Mouse (Mus musculus): Measurements from ENCODE around the gene Map7. TPM values are rescaled to one million over a fixed set of nuclear protein-coding genes. Genes with fewer than 3 reads are reported as not detected.

Gene Map7
- polyA plus RNA-seq, 1 experiment from 2014 or later: 4.3 TPM

GRCm38 (mm10) chr10:20264479-20264878 lies 116.2 kb downstream of the Map7 start:
- WGBS (ENCODE audit: insufficient replicate concordance): 86% methylated on average over 7 of the region's 7 CpGs
- DNase-seq: no peak
- H3K27me3 ChIP-seq: no peaks in the 10 kb centered on the region
- H3K27ac ChIP-seq: no peak overlapping the region
- 0 out of 2 replicates have a peak, but pooled peaks cover 4% of the 10 kb centered on the region for H3K36me3 ChIP-seq
- H3K4me1 ChIP-seq (replicated peaks): no peaks in the 10 kb centered on the region
- H3K9ac ChIP-seq: no peak overlapping the region
- no peak overlapping the region for H3K4me3 ChIP-seq (replicated peaks)
- H3K4me2 ChIP-seq: no peak overlapping the region
- H3K9me3 ChIP-seq (replicated peaks): no peaks in the 10 kb centered on the region
- no peak for ATAC-seq (ENCODE audit: low read depth)

DNA sequence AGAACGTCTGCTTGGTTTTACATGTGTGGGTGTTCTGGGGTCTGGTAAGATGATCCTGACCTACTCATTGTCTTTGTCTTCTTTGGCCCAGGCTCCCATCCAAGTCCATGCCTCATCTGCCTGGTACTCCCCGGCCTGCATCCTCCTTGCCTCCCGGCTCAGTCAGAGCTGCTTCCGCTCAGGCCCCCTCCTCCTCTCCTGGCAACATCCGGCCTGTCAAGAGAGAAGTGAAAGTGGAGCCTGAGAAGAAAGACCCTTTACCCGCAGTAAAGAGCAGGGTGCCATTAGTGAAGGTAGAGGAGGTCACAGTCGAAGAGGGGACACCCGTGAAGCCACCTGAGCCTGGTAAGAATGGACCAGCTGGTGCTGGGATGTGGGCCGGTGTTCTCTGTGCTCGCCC lies 118.8 kb downstream of the Map7 start:
- 62% methylated on average over 10 of the region's 10 CpGs for WGBS (ENCODE audit: insufficient replicate concordance)
- ATAC-seq (ENCODE audit: low read depth) (no peak), DNase-seq (no peak)
- no peak overlapping the region for H3K9ac ChIP-seq
- no peaks in the 10 kb centered on the region for H3K4me1 ChIP-seq (replicated peaks)
- peaks cover 7% of the 10 kb centered on the region; the same call in 1 of the 2 replicates for H3K36me3 ChIP-seq
- H3K27me3 ChIP-seq: no peaks in the 10 kb centered on the region
- H3K9me3 ChIP-seq (replicated peaks): no peaks in the 10 kb centered on the region
- no peak overlapping the region for H3K27ac ChIP-seq
- H3K4me3 ChIP-seq (replicated peaks): no peak overlapping the region
- H3K4me2 ChIP-seq: no peak overlapping the region

GRCm38 (mm10) chr10:20268945-20269344 lies 120.7 kb downstream of the Map7 start:
- no peak for ATAC-seq (ENCODE audit: low read depth)
- 74% methylated on average over 7 of the region's 7 CpGs for WGBS (ENCODE audit: insufficient replicate concordance)

DNA sequence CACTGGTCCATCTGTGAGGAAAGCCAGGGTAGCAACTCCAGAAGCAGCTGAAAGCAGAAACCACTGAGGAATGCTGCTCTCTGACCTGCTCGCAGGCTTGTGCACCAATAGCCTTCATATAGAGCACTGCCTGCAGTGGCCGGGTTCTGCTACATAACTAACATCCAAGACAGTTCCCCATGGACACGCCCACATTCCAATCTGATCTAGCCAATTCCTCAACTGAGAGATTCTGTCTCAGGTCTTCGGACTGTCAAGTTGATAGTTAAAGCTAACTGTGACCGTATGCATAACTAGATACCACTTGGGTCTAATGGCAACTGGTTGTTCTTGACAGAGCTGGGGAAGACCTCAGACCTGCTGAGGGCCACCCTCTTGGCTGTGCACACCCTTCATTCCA lies 124.1 kb downstream of the Map7 start:
- WGBS (ENCODE audit: insufficient replicate concordance): 71% methylated on average over 5 of the region's 5 CpGs
- DNase-seq: no peak
- no peak for ATAC-seq (ENCODE audit: low read depth)

More at GRCm38 (mm10) chr10:20268945-20269344, 120.7 kb downstream of the Map7 start:
- Histone ChIP-seq H3K27ac (no peak overlapping the region), H3K9ac (no peak overlapping the region), H3K27me3 (no peaks in the 10 kb centered on the region), H3K36me3 (peaks cover 9% of the 10 kb centered on the region), H3K9me3 (replicated peaks) (no peaks in the 10 kb centered on the region), H3K4me2 (no peak overlapping the region), H3K4me3 (replicated peaks) (no peak overlapping the region), H3K4me1 (replicated peaks) (peaks cover 10% of the 10 kb centered on the region)
- DNase-seq: no peak

DNA sequence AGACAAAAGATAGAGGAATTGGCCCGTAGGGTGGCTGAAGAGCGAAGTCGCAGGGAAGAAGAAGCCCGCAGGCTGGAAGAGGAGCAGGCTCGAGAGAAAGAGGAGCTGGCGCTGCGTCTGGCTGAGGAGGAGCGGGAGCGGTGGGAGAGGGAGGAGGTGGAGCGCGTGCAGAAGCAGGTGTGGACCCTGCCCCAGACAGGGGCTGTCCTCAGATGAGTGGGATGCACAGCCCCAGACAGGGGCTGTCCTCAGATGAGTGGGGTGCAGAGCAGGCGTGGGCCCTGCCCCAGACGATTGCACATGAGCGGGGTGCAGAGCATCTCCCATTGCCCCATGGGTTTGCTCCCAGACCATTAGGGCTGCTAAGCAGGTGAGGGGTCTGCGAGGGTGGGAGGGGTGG lies 125.0 kb downstream of the Map7 start:
- no peak overlapping the region for H3K4me2 ChIP-seq
- peaks cover 20% of the 10 kb centered on the region for H3K4me1 ChIP-seq (replicated peaks)
- ATAC-seq (ENCODE audit: low read depth) (no peak), DNase-seq (no peak)
- no peaks in the 10 kb centered on the region for H3K27me3 ChIP-seq
- H3K4me3 ChIP-seq (replicated peaks): no peak overlapping the region
- peaks cover 5% of the 10 kb centered on the region for H3K36me3 ChIP-seq
- H3K9ac ChIP-seq: no peak overlapping the region
- WGBS (ENCODE audit: insufficient replicate concordance): 77% methylated on average over 15 of the region's 15 CpGs
- peak overlapping the region; percentile 34; the same call in 1 of the 2 replicates for H3K27ac ChIP-seq
- no peaks in the 10 kb centered on the region for H3K9me3 ChIP-seq (replicated peaks)

More for the DNA sequence above, 124.1 kb downstream of the Map7 start:
- H3K4me1 ChIP-seq (replicated peaks): peaks cover 20% of the 10 kb centered on the region
- no peak overlapping the region for H3K27ac ChIP-seq
- no peak overlapping the region for H3K9ac ChIP-seq
- H3K36me3 ChIP-seq: peaks cover 5% of the 10 kb centered on the region
- H3K4me2 ChIP-seq: no peak overlapping the region
- no peaks in the 10 kb centered on the region for H3K9me3 ChIP-seq (replicated peaks)
- no peak overlapping the region for H3K4me3 ChIP-seq (replicated peaks)
- H3K27me3 ChIP-seq: no peaks in the 10 kb centered on the region

DNA sequence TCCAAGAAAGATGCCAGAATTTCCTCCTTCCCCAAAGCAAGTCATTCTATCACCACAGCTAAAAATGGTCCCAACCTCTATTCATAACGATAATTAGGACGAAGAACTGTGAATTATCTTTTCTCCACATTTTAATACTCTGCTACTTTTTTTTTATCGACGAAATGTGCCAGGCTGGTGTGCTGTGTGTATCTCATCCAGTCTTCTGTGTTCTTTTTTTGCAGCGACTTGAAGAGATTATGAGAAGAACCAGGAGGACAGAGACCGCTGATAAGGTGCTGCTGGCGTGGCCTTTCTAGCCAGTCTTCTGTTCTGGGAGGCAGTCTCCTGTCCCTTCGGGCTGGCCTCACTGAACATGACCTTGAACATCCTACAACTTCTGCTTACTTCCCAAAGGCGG lies 125.8 kb downstream of the Map7 start:
- Histone ChIP-seq H3K36me3 (peaks cover 8% of the 10 kb centered on the region), H3K27me3 (no peaks in the 10 kb centered on the region), H3K4me1 (replicated peaks) (peaks cover 20% of the 10 kb centered on the region), H3K9ac (no peak overlapping the region), H3K9me3 (replicated peaks) (no peaks in the 10 kb centered on the region), H3K4me2 (peak overlapping the region; percentile 29), H3K27ac (peak overlapping the region; percentile 34), H3K4me3 (replicated peaks) (no peak overlapping the region)
- DNase-seq (peak; percentile 31), ATAC-seq (ENCODE audit: low read depth) (peak; percentile 88)
- 30% methylated on average over 9 of the region's 9 CpGs for WGBS (ENCODE audit: insufficient replicate concordance)

DNA sequence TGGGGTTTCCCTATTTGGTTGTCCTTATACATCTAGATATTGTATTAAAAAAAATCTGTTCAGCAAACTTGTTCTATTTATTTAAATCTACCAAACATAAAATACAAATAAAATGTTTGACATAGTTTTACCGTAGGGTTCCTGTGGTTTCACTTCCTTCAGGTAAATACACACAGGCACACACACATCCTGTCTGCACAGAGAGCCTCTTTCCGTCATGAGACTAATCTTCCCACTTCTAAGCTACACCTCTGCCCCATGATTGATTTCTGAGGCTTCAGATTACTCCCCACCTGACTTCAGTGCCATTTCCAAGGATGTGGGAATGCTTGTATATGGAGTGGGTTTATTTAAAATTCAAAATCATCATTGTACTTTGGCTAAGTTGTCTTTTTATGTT lies 133.2 kb downstream of the Map7 start:
- Histone ChIP-seq H3K27ac (no peak overlapping the region), H3K27me3 (no peaks in the 10 kb centered on the region), H3K9me3 (replicated peaks) (no peaks in the 10 kb centered on the region), H3K4me2 (no peak overlapping the region), H3K36me3 (peaks cover 8% of the 10 kb centered on the region), H3K4me1 (replicated peaks) (peaks cover 11% of the 10 kb centered on the region), H3K4me3 (replicated peaks) (no peak overlapping the region), H3K9ac (no peak overlapping the region)
- WGBS (ENCODE audit: insufficient replicate concordance): 53% methylated on average over 2 of the region's 2 CpGs
- no peak for DNase-seq
- no peak for ATAC-seq (ENCODE audit: low read depth)

DNA sequence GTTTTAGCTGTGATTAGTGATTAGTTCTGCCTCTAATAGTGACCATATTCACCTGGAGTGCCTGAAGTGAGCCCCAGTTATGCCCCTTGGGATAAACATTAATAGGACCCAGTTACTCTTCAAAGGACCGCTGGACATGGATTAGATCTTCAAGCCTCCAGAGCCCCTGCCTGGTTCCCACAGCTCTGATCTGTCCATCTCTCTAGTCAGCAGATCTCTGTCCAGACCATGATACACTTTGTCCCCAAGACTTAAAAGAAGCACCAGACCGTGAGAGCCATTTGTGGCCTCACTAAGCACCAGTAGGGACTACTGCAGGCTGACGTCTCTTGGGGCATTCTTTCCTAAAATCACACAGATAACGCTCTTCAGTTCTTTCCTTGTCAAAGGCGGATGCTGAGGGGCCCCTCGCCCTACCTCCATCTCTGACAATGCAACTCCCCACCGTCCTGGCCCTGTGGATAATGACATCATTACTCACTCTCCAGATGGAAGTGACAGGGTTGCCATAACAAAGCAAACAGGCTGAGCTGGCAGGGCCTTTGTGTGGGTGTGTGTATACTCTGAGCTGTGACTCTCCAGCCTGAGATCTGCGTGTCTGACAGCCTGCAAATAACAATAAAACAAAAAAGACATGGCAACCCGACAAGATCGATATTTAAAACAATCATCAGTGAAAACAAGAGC lies 137.2 kb downstream of the Map7 start:
- ATAC-seq (ENCODE audit: low read depth): peak; percentile 53
- 29% methylated on average over 10 of the region's 10 CpGs for WGBS (ENCODE audit: insufficient replicate concordance)

DNA sequence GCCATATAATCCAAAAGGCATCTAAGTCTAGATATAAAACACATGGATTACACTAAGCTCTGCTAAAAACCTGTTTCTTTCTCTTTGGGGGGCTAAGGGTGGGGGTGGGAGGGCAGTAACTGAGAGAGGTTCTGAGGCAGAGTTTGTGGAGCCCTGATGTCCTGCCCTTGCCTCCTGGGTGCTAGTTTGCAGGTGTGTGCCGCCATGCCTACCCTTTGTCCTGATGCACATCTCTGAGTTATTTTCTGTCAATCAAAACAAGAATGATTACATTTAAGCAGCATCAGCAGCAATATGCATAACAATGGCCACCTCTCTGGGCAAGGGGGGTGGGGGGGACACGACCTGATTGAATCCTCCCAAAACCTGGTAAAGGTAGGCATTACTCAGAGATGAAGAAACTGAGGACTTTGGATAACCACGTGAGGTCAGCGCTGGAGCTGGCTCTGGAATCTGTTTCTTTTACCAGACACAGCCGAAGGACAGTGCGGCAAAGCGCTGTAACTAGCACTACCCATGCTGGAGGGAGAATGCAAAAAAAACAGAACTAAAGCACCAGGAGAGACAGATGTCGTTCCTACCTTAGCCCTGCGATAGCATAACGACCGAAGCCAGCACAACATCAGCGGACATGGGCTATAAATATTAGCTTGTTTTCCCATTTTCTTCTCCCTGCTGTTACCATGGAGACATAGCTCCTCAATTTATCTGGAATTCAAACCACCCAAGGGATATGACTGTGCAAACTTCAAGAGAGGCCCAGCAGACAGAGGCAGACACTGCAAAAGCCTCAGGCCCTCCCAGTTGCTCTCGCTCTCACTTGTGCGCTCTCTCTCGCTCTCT lies 137.9 kb downstream of the Map7 start:
- no peaks in the 10 kb centered on the region for H3K36me3 ChIP-seq
- H3K4me3 ChIP-seq (replicated peaks): no peak overlapping the region
- H3K9ac ChIP-seq: no peak overlapping the region
- no peak for DNase-seq
- peaks cover 17% of the 10 kb centered on the region for H3K4me1 ChIP-seq (replicated peaks)
- no peaks in the 10 kb centered on the region for H3K9me3 ChIP-seq (replicated peaks)
- no peak overlapping the region for H3K27ac ChIP-seq
- no peaks in the 10 kb centered on the region for H3K27me3 ChIP-seq
- H3K4me2 ChIP-seq: no peak overlapping the region
- WGBS (ENCODE audit: insufficient replicate concordance): 68% methylated on average over 15 of the region's 15 CpGs
- ATAC-seq (ENCODE audit: low read depth): no peak

More for the DNA sequence above, 137.2 kb downstream of the Map7 start:
- DNase-seq: no peak
- Histone ChIP-seq H3K4me3 (replicated peaks) (no peak overlapping the region), H3K9ac (no peak overlapping the region), H3K9me3 (replicated peaks) (no peaks in the 10 kb centered on the region), H3K4me2 (no peak overlapping the region), H3K4me1 (replicated peaks) (peaks cover 12% of the 10 kb centered on the region), H3K27ac (no peak overlapping the region), H3K36me3 (peaks cover 3% of the 10 kb centered on the region; the same call in 1 of the 2 replicates), H3K27me3 (no peaks in the 10 kb centered on the region)

DNA sequence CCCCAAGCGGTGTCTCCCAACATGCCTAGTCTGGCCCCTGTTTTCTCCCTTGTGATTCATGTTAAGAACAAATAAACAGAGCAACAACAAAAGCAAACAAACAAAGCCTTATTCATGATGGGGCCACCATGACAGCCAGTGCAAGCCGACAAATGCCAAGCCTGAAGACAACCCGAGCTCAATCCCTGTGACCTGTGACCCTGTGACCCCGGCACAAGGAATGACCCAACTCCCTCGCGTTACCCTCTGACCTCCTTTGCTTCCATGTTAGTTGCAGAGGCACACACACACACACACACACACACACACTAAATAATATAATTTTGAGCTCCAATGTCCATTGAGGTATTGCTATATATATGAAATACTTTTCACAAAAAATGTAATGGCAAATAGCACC lies 139.1 kb downstream of the Map7 start:
- H3K9ac ChIP-seq: no peak overlapping the region
- no peaks in the 10 kb centered on the region for H3K9me3 ChIP-seq (replicated peaks)
- H3K4me1 ChIP-seq (replicated peaks): peaks cover 17% of the 10 kb centered on the region
- H3K27me3 ChIP-seq: no peaks in the 10 kb centered on the region
- DNase-seq (no peak), ATAC-seq (ENCODE audit: low read depth) (no peak)
- no peaks in the 10 kb centered on the region for H3K36me3 ChIP-seq
- no peak overlapping the region for H3K27ac ChIP-seq
- no peak overlapping the region for H3K4me2 ChIP-seq
- WGBS (ENCODE audit: insufficient replicate concordance): 73% methylated on average over 6 of the region's 6 CpGs
- H3K4me3 ChIP-seq (replicated peaks): no peak overlapping the region

- H3K9me3 ChIP-seq (replicated peaks): no peaks in the 10 kb centered on the region
- H3K4me3 ChIP-seq (replicated peaks): peak overlapping the region; percentile 38
- H3K27ac ChIP-seq: no peak overlapping the region
- 0 out of 2 replicates have a peak, but pooled peaks have one; percentile 19 for ATAC-seq (ENCODE audit: low read depth)
- WGBS (ENCODE audit: insufficient replicate concordance): 14% methylated on average over 11 of the region's 11 CpGs
- DNase-seq: peak; percentile 57
- H3K9ac ChIP-seq: peak overlapping the region; percentile 56
- H3K36me3 ChIP-seq: no peaks in the 10 kb centered on the region
- peak overlapping the region; percentile 60 for H3K4me2 ChIP-seq
- no peaks in the 10 kb centered on the region for H3K27me3 ChIP-seq
- peaks cover 13% of the 10 kb centered on the region for H3K4me1 ChIP-seq (replicated peaks)
These were observed 142.2 kb downstream of the Map7 start for GRCm38 (mm10) chr10:20290467-20290883.
